Mouse (Mus musculus): ENCODE data around the gene Rsad2. TPM values are rescaled to one million over a fixed set of nuclear protein-coding genes. Genes with fewer than 3 reads are reported as not detected.

Gene Rsad2
- polyA plus RNA-seq, 1 experiment from 2014 or later, result 0.56 TPM

GRCm38 (mm10) chr12:26473746-26474145 lies 17.5 kb upstream of the Rsad2 start:
- Histone ChIP-seq H3K9ac (replicated peaks; ENCODE audit: low read depth, low read length) (no peak overlapping the region), H3K9me3 (ENCODE audit: control insufficient read depth, low read length) (no peaks in the 10 kb centered on the region), H3K27ac (ENCODE audit: low read length) (no peak overlapping the region), H3K4me3 (replicated peaks; ENCODE audit: low read length) (no peak overlapping the region), H3K4me2 (ENCODE audit: low read length) (no peak overlapping the region), H3K36me3 (ENCODE audit: control insufficient read depth, insufficient read depth) (no peaks in the 10 kb centered on the region), H3K27me3 (replicated peaks; ENCODE audit: control insufficient read depth, insufficient read depth, low read length) (no peaks in the 10 kb centered on the region), H3K4me1 (replicated peaks; ENCODE audit: control insufficient read depth, insufficient read depth, low read length) (peaks cover 12% of the 10 kb centered on the region)
- 90% methylated on average over 6 of the region's 6 CpGs for WGBS
- ATAC-seq, result no peak

- Histone ChIP-seq H3K27me3 (replicated peaks; ENCODE audit: control insufficient read depth, insufficient read depth, low read length) (no peaks in the 10 kb centered on the region), H3K4me2 (ENCODE audit: low read length) (no peak overlapping the region), H3K9me3 (ENCODE audit: control insufficient read depth, low read length) (no peaks in the 10 kb centered on the region), H3K27ac (ENCODE audit: low read length) (no peak overlapping the region), H3K4me1 (replicated peaks; ENCODE audit: control insufficient read depth, insufficient read depth, low read length) (peaks cover 14% of the 10 kb centered on the region), H3K4me3 (replicated peaks; ENCODE audit: low read length) (no peak overlapping the region), H3K9ac (replicated peaks; ENCODE audit: low read depth, low read length) (no peak overlapping the region), H3K36me3 (ENCODE audit: control insufficient read depth, insufficient read depth) (no peaks in the 10 kb centered on the region)
- 88% methylated on average over 3 of the region's 3 CpGs for WGBS
- ATAC-seq, result no peak
Measured at GRCm38 (mm10) chr12:26472770-26473481, 16.7 kb upstream of the Rsad2 start.

- Histone ChIP-seq H3K4me3 (replicated peaks; ENCODE audit: low read length) (no peak overlapping the region), H3K9ac (replicated peaks; ENCODE audit: low read depth, low read length) (no peak overlapping the region)
- WGBS, result 92% methylated on average over 3 of the region's 3 CpGs
Measured at GRCm38 (mm10) chr12:26471376-26471775, 15.1 kb upstream of the Rsad2 start.

GRCm38 (mm10) chr12:26470042-26470409 lies 13.8 kb upstream of the Rsad2 start:
- peak; percentile 22; the same call in 1 of the 2 replicates for ATAC-seq
- Histone ChIP-seq H3K4me3 (replicated peaks; ENCODE audit: low read length) (peak overlapping the region; percentile 63), H3K36me3 (ENCODE audit: control insufficient read depth, insufficient read depth) (no peaks in the 10 kb centered on the region), H3K4me2 (ENCODE audit: low read length) (peak overlapping the region; percentile 91), H3K9me3 (ENCODE audit: control insufficient read depth, low read length) (no peaks in the 10 kb centered on the region), H3K27ac (ENCODE audit: low read length) (peak overlapping the region; percentile 90), H3K9ac (replicated peaks; ENCODE audit: low read depth, low read length) (peak overlapping the region; percentile 94), H3K27me3 (replicated peaks; ENCODE audit: control insufficient read depth, insufficient read depth, low read length) (no peaks in the 10 kb centered on the region), H3K4me1 (replicated peaks; ENCODE audit: control insufficient read depth, insufficient read depth, low read length) (peaks cover 14% of the 10 kb centered on the region)
- 17% methylated on average over 6 of the region's 6 CpGs for WGBS

More at GRCm38 (mm10) chr12:26471376-26471775, 15.1 kb upstream of the Rsad2 start:
- Histone ChIP-seq H3K9me3 (ENCODE audit: control insufficient read depth, low read length) (no peaks in the 10 kb centered on the region), H3K27me3 (replicated peaks; ENCODE audit: control insufficient read depth, insufficient read depth, low read length) (no peaks in the 10 kb centered on the region), H3K36me3 (ENCODE audit: control insufficient read depth, insufficient read depth) (no peaks in the 10 kb centered on the region), H3K4me2 (ENCODE audit: low read length) (no peak overlapping the region), H3K27ac (ENCODE audit: low read length) (no peak overlapping the region), H3K4me1 (replicated peaks; ENCODE audit: control insufficient read depth, insufficient read depth, low read length) (peaks cover 14% of the 10 kb centered on the region)
- no peak for ATAC-seq

GRCm38 (mm10) chr12:26469098-26470041 lies 13.1 kb upstream of the Rsad2 start, which contains the start of gene Cmpk2:
Gene Cmpk2, plus strand, starts transcription at chr12:26469204.
- WGBS, result under 1% methylated on average over 69 of the region's 69 CpGs
- H3K9me3 ChIP-seq (ENCODE audit: control insufficient read depth, low read length), result no peaks in the 10 kb centered on the region
- peak within 1 kb of the TSS; percentile 94 for H3K9ac ChIP-seq (replicated peaks; ENCODE audit: low read depth, low read length)
- H3K4me2 ChIP-seq (ENCODE audit: low read length), result peak within 1 kb of the TSS; percentile 91
- ATAC-seq, result peak; percentile 89
- H3K27me3 ChIP-seq (replicated peaks; ENCODE audit: control insufficient read depth, insufficient read depth, low read length), result no peaks in the 10 kb centered on the region
- no peaks in the 10 kb centered on the region for H3K36me3 ChIP-seq (ENCODE audit: control insufficient read depth, insufficient read depth)
- peak within 1 kb of the TSS; percentile 63 for H3K4me3 ChIP-seq (replicated peaks; ENCODE audit: low read length)
- peak within 1 kb of the TSS; percentile 90 for H3K27ac ChIP-seq (ENCODE audit: low read length)
- peaks cover 14% of the 10 kb centered on the region for H3K4me1 ChIP-seq (replicated peaks; ENCODE audit: control insufficient read depth, insufficient read depth, low read length)

GRCm38 (mm10) chr12:26465600-26465999 lies 9.3 kb upstream of the Rsad2 start:
- no peak overlapping the region for H3K27ac ChIP-seq (ENCODE audit: low read length)
- H3K4me1 ChIP-seq (replicated peaks; ENCODE audit: control insufficient read depth, insufficient read depth, low read length), result peaks cover 12% of the 10 kb centered on the region
- no peak overlapping the region for H3K4me3 ChIP-seq (replicated peaks; ENCODE audit: low read length)
- H3K27me3 ChIP-seq (replicated peaks; ENCODE audit: control insufficient read depth, insufficient read depth, low read length), result no peaks in the 10 kb centered on the region
- H3K9me3 ChIP-seq (ENCODE audit: control insufficient read depth, low read length), result no peaks in the 10 kb centered on the region
- no peak for ATAC-seq
- no peak overlapping the region for H3K9ac ChIP-seq (replicated peaks; ENCODE audit: low read depth, low read length)
- no peaks in the 10 kb centered on the region for H3K36me3 ChIP-seq (ENCODE audit: control insufficient read depth, insufficient read depth)
- 75% methylated on average over 5 of the region's 5 CpGs for WGBS
- H3K4me2 ChIP-seq (ENCODE audit: low read length), result no peak overlapping the region

- no peak for ATAC-seq
- Histone ChIP-seq H3K9ac (replicated peaks; ENCODE audit: low read depth, low read length) (no peak overlapping the region), H3K36me3 (ENCODE audit: control insufficient read depth, insufficient read depth) (no peaks in the 10 kb centered on the region), H3K4me2 (ENCODE audit: low read length) (no peak overlapping the region), H3K4me3 (replicated peaks; ENCODE audit: low read length) (no peak overlapping the region), H3K9me3 (ENCODE audit: control insufficient read depth, low read length) (no peaks in the 10 kb centered on the region), H3K27me3 (replicated peaks; ENCODE audit: control insufficient read depth, insufficient read depth, low read length) (no peaks in the 10 kb centered on the region), H3K4me1 (replicated peaks; ENCODE audit: control insufficient read depth, insufficient read depth, low read length) (peaks cover 4% of the 10 kb centered on the region; the same call in 1 of the 2 replicates), H3K27ac (ENCODE audit: low read length) (no peak overlapping the region)
- 77% methylated on average over 2 of the region's 2 CpGs for whole genome bisulfite sequencing
Measured at GRCm38 (mm10) chr12:26460091-26460490, 3.8 kb upstream of the Rsad2 start.

GRCm38 (mm10) chr12:26454682-26455081 lies 1.6 kb downstream of the Rsad2 start:
- ATAC-seq, result no peak
- 41% methylated on average over 5 of the region's 5 CpGs for WGBS
- H3K4me1 ChIP-seq (replicated peaks; ENCODE audit: control insufficient read depth, insufficient read depth, low read length), result peaks cover 4% of the 10 kb centered on the region; the same call in 1 of the 2 replicates
- no peak overlapping the region for H3K27ac ChIP-seq (ENCODE audit: low read length)
- H3K9ac ChIP-seq (replicated peaks; ENCODE audit: low read depth, low read length), result no peak overlapping the region
- H3K4me3 ChIP-seq (replicated peaks; ENCODE audit: low read length), result no peak overlapping the region
- no peak overlapping the region for H3K4me2 ChIP-seq (ENCODE audit: low read length)
- no peaks in the 10 kb centered on the region for H3K27me3 ChIP-seq (replicated peaks; ENCODE audit: control insufficient read depth, insufficient read depth, low read length)
- H3K9me3 ChIP-seq (ENCODE audit: control insufficient read depth, low read length), result no peaks in the 10 kb centered on the region
- H3K36me3 ChIP-seq (ENCODE audit: control insufficient read depth, insufficient read depth), result no peaks in the 10 kb centered on the region

- Histone ChIP-seq H3K27ac (ENCODE audit: low read length) (no peak overlapping the region), H3K36me3 (ENCODE audit: control insufficient read depth, insufficient read depth) (no peaks in the 10 kb centered on the region), H3K4me3 (replicated peaks; ENCODE audit: low read length) (no peak overlapping the region), H3K4me2 (ENCODE audit: low read length) (no peak overlapping the region), H3K4me1 (replicated peaks; ENCODE audit: control insufficient read depth, insufficient read depth, low read length) (peaks cover 4% of the 10 kb centered on the region; the same call in 1 of the 2 replicates), H3K9me3 (ENCODE audit: control insufficient read depth, low read length) (no peaks in the 10 kb centered on the region), H3K9ac (replicated peaks; ENCODE audit: low read depth, low read length) (no peak overlapping the region), H3K27me3 (replicated peaks; ENCODE audit: control insufficient read depth, insufficient read depth, low read length) (no peaks in the 10 kb centered on the region)
- 82% methylated on average over 4 of the region's 4 CpGs for WGBS
- no peak for ATAC-seq
Measured at GRCm38 (mm10) chr12:26452951-26453350, 3.3 kb downstream of the Rsad2 start.
